Mouse (Mus musculus) heart, postnatal 25 days (tissue): ENCODE data around the gene Pmvk. TPM values are rescaled to one million over a fixed set of nuclear protein-coding genes. Genes with fewer than 3 reads are reported as not detected.
A peak's percentile ranks its signal among the peaks of the same experiment; 100 is the strongest.

Experiments
- DNase-seq: peaks from one replicate; pipeline ENCODE4 v3.0.0; 2022; ENCODE audit warnings: low spot score
- intact Hi-C: fragments of 180-260 bp; cut with DNase I; formaldehyde crosslinking; loops from one replicate; pipeline ENCODE4 v1.15.1; 2025
- total RNA-seq, 2 experiments: library from RNA; stranded (reverse); gene quantifications; 2 replicates each; pipeline ENCODE4 v1.2.3; 2021

Gene Pmvk
- total RNA-seq, result 1 to 10 TPM; 7.4 to 8.4 TPM

DNA sequence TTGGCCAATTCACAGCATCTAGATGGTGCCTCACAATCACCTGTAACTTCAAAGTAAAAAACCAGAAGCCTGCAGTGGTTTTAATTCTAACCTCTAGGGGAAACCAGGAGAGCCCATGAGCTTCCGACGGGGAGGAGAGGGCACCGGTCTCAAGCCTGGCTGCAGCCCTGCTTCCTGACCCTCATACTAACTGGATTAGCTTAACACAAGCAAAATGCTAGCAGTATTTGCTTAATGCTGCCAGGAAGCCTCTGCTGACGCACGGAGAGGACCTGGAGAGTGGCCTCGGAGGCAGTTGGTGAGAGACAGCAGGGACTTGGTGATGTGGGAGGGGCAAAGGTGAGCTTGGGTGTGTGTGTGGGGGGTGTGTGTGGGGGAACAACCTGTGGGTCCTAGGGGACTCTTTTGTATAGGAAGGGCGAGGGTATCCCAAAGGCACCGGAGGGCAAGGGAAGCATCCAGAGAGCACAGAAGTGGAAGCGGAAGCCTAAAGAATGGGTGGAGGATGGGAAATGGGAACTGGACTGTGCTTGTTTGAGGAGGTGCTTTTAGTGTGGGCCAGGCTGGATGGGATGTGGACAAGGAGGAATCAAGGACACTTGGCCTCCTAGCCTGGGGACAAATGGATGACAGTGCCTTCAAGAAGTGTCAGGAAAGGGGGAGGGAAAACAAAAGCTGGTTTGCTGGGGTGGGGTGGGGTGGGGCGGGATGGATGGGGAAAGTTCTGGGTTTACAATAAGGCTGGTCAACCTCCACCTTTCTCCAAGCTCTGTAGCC, at the start of gene Pmvk:
TSS of gene Pmvk (plus strand) at position 141 of the 777 bp plus-strand sequence.
- intact Hi-C loops, result loop anchor here (5.0 kb wide), 2 partner anchors 233 to 318 kb away; partner anchors contain the start of gene Ube2q1
- DNase-seq, result no peak

DNA sequence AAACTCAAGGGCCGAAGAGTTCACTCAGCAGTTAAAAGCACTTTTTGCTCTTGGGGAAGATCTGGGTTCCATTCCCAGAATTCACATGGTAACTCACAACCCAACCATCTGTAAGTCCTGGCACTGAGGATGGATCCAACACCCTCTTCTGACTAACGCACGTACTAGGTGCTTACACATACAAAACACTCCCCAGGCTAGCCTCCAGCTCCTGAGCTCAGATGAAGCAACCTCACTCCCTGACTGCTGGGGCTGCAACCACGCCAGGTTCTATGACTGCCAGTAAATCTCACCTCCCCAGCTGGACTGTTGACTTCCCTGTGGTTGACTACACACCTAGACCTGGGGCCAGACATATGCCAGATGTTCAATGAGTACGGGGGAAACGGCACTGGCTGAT, 47.5 kb upstream of the Pmvk start:
- no peak for DNase-seq
- intact Hi-C loops, result loop anchor here (2.0 kb wide), 1 partner anchor 42 kb away; no protein-coding TSS in a partner anchor

DNA sequence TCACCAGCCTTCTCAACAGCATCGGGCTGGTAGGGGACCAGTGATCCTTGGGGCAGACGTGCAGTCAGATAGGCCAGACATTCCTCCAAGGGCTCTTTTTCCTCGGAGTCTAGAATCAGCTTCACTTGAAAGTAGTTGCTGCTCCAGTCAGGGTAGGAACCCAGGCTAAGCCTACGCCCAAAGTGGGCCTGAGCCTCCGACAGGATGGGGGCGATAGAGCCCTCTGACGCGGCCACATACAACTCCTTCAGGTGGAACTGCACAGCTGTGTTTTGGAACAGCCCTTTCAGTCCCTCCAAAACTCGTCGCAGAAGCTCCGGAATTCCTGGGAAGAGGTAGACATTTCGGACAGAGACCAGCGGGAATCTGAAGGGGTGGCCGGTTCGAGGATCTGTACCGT, 45.9 kb upstream of the Pmvk start:
- no peak for DNase-seq
- intact Hi-C loops, result no loop called here

DNA sequence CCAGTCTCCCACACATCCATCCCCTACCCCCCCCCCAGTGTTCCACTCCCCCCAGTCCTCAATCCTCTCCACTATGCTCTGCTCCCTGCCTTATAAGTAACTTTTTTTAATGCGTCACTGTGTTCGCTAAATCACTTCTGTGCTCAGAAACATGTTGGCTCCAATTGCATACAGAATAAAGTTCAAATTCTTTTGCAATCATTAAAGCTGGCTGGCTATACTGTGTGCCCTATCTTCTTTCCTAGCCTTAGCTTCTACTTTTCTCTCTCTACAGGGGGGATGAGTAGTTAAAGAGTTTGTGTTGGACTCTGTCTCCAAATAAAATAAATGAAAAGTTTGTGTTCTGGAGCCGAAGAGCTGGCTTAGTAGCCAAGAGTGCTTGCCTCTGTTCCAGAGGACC, 44.6 kb upstream of the Pmvk start:
- intact Hi-C loops, result no loop called here
- no peak for DNase-seq

DNA sequence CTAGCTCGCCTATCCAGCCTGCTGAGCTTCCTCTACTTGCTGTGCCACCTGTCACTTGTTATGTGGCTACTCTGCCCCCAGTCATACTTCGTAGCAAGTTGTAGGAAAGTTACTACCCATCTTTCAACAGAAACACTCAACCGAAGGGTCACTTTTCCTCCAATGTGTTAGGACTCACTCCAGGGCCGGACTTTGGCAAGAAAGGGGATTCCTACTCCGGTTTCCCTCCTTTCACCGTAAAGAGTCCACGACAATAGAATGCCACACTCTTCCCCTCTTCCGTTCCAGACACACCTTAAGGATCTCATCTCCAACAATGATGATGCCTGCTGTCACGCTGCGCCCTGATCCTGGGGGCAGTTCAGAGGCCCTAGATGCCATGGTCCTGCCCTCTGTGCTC, 43.5 kb upstream of the Pmvk start:
- intact Hi-C loops, result no loop called here
- DNase-seq, result no peak

DNA sequence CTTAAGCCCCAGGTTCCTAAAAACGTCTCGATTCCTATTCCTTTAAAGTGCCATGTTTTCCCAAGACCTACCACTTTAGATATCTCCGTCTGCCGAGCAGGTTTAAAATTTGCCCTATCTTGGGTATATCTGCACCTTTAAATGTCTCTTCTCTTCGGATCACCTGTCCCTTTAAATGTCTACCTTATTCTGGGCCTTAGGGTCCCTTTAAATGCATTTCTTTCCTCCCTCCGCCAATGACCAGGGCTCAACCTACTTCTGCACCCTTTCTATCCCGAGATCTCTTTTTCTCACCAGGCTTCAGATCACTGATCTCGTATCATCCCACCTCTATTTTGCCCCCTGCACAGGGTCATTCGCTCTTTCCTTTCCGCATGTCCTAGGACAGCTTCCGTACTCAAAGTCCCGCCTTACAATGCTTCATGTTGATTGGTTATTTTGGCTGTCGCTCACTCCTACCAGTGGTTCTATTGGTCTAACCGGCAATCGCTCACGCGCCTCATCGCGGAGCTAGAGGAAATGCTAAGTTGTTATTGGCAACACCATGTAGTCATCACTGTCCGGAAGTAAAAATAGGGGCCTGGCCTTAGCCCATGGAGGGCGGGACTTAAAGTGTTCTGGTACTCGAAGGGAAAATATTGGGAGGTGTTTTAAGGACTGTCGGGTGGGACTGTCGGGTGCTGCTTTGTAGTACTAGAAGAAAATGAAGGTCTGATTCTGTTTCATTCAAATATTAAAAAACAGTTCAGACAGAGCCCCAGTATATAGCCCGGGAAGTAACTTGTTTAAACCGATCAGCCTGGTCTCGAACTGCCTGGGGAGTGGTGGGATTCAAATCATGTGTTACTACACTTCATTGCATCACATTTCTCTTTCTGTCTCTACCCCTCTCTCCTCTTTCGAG, 42.6 kb upstream of the Pmvk start, which contains the start of gene Flad1:
TSS of gene Flad1 (minus strand) at position 381 of the 904 bp plus-strand sequence.
- intact Hi-C loops, result loop anchor here (2.0 kb wide), 1 partner anchor 15 kb away; no protein-coding TSS in a partner anchor
- peak; percentile 98 for DNase-seq

DNA sequence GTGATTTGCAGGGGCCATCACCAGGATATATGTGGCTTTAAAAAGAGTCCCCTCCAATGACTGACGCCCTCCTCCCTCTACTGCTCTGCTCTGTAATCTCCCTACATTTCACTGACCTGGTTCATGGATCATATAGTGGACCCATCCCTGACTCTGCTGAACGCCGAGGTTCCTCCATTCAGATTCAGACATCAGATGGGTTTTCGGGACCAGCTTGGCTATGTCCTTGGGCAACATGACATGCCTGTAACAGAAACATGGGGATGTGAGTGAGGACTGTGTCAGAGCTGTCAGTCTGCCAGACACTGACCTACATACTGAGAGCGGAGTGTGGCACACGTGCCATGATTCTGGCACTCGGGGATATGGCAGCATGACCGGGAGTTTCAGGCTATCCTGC, 38.2 kb upstream of the Pmvk start:
- intact Hi-C loops, result no loop called here
- DNase-seq, result no peak

DNA sequence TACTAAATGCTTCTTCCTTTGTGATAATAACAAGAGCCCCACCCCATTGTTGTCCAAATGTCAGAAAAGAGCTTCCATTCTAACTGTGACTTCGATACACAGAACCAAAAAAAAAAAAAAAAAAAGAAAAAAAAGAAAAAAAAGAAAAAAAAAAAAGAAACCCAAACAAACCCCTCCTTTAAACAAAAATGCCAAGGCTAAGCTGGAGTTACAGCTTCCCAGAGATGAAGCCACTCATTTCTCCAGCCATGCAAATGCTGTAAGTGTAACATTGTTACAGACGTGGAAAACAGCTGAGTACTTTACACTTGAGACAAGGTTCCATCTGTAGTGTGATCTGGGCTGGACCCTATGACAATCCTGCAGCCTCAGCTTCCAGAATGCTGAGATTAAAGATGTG, 37.2 kb upstream of the Pmvk start:
- DNase-seq, result no peak
- intact Hi-C loops, result no loop called here

DNA sequence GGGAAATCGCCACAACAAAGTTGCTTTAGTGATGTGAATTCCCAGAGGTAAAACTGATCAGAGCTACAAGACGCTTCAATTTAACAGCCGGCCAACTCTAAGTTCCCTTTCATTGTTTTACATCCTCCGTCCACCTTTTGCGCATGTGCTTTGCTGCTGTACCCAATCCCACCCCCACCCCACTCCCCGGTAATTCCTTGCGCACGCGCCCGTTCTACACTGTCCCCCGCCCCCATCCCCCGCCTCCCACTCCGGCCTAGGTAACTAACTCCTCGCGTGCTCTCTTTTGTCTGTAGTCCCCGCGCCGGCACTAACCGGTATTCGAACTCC, 36.5 kb upstream of the Pmvk start:
- intact Hi-C loops, result no loop called here
- DNase-seq, result no peak

DNA sequence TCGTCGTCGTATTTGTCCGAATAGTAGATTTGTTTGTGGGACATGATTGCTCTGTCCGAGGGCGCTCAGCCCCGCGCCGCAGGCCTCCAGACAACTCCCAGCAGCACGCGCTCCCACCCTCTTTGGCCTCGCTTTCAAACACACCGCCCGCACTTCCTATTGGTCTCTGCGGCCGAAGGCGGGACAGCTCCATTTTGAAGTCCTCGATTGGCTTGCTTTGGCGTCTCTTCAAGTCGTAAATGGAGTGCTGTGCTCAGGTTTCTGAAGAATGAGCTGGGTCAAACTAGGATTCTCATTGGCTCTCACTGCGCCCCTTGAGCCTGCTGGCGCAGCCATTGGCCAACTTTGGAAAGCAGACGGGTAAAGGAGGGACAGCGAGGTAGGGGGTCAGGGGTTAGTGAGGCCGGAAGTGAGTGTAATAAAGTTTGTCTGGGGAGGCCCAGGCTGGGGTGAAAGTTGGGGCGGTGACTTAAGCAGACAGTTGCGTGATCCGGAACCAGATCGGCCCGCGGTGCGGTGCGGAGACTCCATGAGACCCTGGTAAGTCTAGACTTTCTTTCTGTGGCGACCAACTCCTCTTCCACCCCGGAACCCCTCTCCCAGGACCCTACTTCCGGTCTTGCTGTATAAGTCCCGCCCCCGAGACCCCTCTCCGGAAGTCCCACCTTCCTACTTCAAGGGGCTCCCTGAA, 36.0 kb upstream of the Pmvk start, which contains the start of the genes Cks1b and Shc1:
TSS of gene Cks1b (minus strand) at position 214 of the 691 bp plus-strand sequence.
TSS of gene Shc1 (plus strand) at position 274 of the 691 bp plus-strand sequence.
- intact Hi-C loops, result no loop called here
- DNase-seq, result peak; percentile 97

DNA sequence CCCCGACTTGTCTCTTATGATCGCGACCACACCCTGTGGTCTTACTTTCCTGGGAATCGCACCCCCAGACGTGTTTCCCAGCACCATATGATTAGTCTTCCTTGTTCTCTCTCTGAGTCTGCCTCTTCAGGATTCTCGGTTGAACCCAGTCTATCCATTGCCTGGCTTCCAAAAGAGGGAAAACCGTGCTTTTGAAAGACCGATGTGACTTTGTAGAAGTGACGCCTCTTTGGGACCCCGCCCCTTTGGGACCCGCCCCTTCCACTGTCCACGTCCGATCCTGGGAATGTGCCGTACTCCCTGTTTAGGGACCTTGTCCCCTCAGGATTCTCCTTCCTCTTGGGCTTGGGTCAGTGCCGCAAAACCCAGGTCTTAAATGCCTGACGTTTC, 35.5 kb upstream of the Pmvk start:
- intact Hi-C loops, result no loop called here
- peak; percentile 77 for DNase-seq

DNA sequence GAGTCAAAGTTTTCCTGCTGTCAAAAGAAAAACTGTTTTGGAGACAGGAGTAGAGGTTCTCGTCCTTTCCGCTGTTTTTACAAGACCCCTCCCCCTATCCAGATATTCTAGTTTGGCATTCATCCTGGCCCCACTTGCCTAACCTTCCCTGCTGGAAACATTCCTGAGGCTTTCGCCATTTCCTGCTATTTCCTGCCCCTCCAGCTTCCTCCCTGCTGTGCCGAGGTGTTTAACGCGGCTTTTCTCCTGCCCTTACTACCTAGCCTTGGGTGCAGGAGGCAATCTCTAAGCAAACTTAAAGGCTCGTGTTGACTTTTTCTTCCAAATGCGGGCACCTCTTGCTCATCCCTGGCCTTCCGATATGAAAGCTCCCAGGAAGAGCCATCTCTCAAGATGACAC, 34.8 kb upstream of the Pmvk start:
- DNase-seq, result peak; percentile 65
- intact Hi-C loops, result no loop called here

DNA sequence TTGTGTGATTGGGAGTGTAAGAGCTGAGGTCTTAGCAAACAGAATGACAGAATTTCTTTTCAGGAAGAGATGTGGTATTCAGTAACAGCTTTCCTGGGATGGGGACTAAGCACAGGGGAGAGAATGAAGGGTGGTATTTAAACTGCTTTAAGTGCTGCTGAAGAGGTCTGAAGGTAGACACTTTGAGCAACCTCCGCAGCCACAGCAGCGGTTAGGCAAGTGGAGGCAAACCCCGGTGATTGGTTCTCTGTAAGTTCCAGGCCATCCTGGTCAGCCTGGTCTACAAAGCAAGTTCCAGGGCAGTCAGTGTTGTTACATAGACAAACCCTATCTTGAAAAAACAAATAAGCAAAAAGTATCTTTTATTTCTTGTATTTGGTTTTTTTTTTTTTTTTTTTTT, 34.4 kb upstream of the Pmvk start:
- no peak for DNase-seq
- intact Hi-C loops, result no loop called here

DNA sequence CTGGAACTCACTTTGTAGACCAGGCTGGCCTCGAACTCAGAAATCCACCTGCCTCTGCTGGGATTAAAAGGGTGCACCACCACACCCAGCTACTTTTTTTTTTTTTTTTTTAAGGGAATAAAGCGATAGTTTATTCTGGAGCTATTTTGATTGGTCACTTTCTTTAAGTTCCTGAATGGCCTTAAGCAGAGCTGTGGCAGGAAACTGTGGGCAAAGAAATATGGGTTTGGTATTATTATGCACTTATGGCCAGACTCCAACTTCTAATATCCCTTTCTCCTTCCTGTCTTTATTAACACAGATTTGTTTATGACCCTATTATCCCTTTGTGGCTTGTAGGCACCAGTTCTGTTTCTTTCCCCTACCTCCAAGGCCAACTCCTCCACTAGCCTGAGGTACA, 33.9 kb upstream of the Pmvk start:
- intact Hi-C loops, result no loop called here
- DNase-seq, result no peak

DNA sequence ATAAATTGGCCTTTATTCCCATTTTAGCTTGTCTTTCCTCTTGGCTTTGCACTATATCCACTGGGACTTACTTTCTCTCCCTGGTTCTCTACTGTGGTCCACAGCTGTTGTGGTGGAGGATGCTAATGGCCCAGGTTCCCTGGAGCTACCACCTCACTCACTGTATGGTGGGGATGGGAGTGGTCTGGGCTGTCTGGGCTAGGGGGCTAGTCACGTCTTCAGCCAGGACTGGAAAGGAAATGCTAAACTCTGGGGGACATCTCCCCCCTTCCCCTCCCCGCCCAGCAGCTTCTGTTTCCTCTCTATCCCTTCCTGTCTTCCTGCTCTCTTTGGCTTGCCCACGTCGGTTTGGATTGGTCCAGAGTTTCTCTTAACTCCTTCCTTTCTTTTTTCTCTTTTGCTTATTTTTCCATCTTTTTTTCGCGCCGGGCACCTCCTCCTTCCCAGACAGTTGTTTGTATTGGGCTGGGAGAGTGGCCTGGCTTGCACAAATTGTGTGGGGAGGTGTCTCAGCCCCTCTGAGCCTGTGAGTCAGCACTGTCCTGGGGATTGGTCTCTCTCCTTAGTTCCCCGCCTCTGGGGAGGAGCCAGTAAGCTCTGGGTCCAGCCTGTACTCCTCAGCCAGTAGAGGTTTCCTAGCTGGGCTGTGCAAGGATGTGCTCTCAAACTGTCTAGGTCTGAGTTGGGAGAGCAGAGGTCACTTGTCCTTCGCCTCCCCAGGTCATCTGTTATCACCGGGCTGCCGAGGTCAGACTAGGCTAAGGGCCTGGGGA, 33.2 kb upstream of the Pmvk start:
- peak; percentile 89 for DNase-seq
- intact Hi-C loops, result no loop called here

DNA sequence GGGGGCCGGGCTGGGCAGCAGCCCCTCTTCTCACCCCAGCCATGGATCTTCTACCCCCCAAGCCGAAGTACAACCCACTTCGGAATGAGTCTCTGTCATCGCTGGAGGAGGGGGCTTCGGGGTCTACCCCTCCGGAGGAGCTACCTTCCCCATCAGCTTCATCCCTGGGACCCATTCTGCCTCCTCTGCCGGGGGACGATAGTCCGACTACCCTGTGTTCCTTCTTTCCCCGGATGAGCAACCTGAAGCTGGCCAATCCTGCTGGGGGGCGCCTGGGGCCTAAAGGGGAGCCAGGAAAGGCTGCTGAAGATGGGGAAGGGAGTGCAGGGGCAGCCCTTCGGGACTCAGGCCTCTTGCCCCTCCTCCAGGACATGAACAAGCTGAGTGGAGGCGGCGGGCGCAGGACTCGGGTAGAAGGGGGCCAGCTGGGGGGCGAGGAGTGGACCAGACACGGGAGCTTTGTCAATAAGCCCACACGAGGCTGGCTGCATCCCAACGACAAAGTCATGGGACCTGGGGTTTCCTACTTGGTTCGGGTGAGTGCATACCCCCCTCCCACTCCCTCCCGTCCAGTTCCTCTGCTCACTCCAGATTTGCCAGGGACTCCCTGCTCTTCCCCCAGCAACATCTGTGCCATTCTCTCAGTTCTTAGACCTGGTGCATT, 32.4 kb upstream of the Pmvk start:
- DNase-seq, result no peak
- intact Hi-C loops, result no loop called here

DNA sequence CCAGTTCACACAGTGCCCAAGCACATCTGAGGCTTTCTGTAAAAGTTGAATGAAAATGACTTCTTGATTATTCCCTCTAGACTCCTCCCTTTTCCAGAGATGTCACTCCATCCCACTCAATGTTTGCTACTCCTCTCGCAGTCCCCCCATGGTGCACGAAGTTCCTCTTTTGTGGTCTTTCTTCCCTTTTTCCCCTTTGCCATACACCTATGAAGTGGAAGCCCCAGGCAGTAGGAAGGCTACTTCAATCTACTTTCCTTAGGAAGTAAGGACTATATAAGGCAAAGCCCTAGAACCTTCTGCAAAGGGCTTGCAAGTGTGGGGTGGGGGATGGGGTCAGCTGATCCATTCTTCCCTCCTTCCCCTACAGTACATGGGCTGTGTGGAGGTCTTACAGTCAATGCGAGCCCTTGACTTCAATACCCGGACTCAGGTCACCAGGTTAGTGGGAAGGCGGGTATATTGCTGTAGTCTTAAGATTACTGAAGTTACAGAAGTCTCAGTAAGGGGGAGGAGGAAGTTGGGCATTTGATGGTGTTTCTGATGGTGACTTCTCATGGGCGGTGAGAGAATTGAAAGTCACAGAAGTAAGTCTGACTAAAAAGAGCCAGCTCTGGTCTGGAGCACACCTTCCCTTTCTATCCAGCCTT, 31.7 kb upstream of the Pmvk start:
- DNase-seq, result no peak
- intact Hi-C loops, result no loop called here

DNA sequence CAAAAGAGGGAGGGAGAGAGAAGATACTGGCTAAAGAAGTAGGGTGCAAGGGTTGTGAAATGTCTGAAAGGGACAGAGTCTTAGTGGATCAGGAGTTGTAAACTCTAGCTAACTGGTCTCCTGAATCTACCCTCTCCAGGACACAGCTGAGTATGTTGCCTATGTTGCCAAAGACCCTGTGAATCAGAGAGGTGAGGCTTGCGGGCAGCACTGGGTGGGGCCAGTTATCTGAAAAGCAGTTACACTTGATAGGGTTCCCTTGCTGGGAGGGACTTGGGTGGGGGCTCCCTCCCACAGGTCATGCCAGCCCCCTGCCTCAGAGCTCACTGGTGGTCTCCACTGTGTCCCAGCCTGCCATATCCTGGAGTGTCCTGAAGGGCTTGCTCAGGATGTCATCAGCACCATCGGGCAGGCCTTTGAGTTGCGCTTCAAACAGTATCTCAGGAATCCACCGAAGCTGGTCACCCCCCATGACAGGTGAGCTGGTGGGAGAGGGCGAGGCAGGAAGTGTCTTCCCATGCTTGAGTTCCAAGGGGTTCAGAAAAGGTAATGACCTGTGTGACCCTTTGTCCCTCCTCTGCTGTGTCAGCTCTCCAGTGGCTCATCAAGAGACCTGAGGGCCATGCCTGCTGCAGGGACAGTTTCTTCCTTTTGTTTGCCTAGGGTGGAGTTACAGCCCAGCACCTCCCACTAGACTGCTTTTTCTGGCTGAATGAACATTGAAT, 29.8 kb upstream of the Pmvk start:
- intact Hi-C loops, result no loop called here

More for the DNA sequence above, 29.8 kb upstream of the Pmvk start:
- DNase-seq, result no peak
